Mouse (Mus musculus) natural killer cell, adult 2 months (primary cell): Measurements from ENCODE around the gene Gxylt1.
A peak's percentile ranks its signal among the peaks of the same experiment; 100 is the strongest.
"Not testable (repeated sequence)": the region's sequence is repeated elsewhere in the genome, so short reads cannot be mapped to it uniquely, and the experiment has no call there.

Experiments
- DNase-seq, 2 experiments: peaks; one replicate each; pipeline ENCODE4 v3.0.0; 2022; ENCODE audit warnings: low spot score in 2 of 2

Gene Gxylt1

DNA sequence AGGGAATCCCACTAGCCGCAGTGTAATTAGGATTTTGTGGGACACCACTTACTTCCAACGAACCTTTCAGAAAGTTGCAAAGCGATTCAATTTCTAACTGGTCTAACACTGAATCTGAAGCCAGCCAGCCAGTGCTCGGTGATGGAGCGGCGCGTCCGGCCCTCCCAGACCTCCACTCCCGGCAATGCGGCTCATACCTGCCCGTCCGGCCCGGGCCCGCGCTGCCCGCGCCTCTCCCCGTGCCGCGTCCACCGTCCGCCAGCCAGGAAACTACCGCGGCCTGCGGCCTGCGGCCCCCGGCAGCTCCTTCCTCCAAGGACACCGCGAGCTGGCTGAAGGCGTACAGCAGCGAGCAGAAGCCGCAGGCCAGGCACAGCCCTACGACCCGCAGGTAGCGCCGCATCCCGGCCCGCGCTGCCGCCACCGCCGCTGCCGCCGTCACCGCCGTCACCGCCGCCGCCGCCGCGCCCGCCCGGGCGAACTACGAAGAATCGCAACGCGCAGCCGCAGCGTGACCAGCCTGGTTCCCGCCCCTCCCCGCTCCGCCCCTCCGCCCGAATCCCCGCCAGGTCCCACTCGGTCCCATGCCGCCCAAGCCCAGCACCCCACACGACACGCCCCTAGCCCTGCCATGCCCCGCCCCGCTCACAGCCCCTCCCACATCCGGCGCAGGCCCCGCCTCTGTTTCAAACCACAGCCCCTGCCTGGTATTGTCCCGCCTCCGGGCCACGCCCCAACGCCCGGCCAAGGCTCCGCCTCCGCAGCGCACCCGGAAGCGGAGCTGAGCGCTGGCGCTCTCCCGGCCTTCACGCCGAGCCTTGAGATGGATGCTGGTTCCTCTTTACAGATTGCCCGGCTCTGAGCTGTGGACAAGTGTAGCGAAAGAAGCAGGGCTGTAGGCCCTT lies at the start of gene Gxylt1:
Gene Gxylt1, minus strand, starts transcription at position 501 of the 905 bp plus-strand sequence.
- peak; percentile 100 for DNase-seq

DNA sequence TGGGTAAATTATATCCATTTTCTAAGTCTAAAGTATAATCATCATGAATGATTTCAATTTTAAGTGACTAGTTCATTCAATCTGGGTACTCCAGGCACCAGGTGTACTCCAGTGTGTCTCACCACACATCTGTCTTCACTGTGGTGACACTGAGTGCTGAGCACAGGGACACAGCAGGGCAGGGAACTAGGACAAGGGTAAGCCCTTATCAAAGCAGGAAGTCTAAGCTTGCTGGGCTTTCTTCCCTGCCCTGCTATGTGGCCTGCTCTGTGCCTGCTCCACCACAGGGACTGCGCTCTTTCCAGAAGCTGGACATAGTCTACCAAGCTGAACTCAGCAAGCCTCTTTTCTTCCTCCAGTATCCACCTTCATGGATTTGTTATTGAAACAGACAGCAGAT lies 43.8 kb upstream of the Gxylt1 start:
- DNase-seq = no peak

DNA sequence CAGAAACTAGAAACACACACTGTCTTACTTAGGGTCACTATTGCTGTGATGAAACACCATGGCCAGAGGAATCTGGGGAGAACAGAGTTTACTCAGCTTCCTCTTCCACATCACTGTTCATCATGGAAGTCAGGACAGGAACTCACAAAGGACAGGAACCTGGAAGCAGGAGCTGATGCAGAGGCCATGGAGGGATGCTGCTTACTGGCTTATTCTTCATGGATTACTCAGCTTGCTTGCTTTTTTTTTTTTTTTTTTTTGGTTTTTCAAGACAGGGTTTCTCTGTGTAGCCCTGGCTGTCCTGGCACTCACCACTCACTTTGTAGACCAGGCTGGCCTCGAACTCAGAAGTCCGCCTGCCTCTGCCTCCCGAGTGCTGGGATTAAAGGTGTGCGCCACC lies 35.3 kb upstream of the Gxylt1 start:
- DNase-seq = not testable (repeated sequence)

DNA sequence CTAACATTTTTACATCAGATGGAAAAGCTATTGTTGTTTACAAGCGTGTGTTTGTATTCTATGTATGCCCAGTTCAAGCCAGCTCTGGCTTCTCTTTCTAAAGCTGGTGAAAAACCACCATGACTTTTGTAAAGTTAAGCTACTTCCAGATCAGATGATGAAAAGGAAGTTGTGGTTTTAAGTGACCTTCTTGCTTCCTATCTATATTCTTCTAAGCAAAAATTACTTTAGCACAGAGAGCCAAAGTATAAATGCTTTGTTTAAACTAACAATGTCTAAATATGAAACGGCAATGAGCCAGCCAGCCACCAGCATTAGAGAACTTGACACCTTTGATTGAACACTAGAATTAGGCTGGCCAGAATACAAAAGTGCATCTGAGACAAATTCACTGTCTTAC lies 23.2 kb upstream of the Gxylt1 start:
- no peak for DNase-seq

DNA sequence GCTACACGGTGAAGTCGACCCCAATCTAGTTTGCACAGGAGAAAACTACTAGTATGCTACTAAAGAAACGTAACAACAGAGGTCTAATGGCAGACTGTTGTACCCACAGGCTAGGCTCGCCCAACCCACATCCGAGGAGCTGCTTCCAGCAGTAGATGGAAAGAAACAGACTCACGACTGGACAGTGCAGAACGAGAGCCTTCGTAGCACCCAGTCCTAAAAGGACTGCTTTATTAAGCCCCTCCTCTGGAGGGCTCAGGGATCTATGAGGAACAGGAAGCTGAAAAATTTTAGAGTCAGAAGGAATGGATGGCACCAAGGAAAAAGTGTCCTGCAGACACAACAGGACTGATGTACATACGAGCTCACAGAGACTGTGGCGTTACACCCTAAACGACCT lies 19.5 kb upstream of the Gxylt1 start:
- no peak for DNase-seq

DNA sequence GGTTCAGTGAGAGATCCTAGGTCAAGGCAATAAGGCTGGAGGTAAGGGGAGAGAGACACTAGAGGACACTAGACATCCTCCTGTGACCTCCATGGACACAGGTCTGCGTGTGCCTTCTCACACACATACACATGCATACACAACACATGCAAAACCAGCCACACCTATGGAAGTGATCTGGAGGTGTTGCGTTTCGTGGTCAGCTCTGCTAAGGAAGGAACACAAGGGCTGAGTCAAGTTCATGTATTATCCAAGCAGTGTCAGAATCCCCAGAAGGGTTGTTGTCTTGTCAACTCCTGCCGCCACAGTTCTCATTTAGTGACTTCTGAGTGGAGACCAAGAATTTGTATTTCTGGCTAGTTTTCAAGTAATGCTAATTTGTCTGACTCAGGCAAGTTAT lies 13.3 kb upstream of the Gxylt1 start:
- DNase-seq = peak; percentile 54 to 70

DNA sequence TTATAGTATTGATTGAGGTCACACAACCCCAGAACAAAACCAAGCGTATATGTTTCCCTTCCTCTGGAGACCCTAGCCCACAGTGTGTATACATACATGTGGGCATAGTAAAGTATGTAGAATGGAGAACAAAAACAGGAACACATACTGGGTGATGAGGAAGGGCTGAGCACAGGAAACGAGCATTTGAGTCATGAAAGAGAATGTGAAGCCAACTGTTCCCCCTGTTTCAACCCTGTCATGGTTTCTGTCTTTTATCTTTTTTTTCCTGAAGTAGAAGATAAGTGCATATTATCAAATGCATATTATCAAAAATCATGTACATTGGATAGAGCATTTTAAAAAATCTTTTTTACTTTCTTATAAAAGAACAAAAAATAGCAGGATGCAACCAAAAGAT lies 12.6 kb upstream of the Gxylt1 start:
- DNase-seq = no peak

DNA sequence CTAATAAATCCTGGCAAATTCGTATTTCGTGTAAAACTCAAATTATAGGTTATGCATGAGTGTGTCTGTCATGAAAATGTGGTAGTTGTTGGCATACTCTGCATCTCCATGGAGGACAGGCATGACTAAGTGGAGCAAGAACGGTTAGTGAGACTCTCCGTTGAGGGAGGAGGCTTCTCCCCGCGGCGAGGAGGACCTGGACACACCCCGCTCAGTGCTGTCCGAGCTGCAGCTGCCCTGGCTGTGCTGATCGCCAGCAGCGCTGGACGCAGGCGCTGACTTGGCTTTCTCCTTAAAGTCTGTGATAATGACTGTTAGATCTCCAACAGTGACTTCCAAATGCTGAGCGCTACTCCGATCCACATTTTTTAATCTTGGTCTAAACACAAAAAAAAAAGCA lies 10.3 kb upstream of the Gxylt1 start:
- no peak for DNase-seq

DNA sequence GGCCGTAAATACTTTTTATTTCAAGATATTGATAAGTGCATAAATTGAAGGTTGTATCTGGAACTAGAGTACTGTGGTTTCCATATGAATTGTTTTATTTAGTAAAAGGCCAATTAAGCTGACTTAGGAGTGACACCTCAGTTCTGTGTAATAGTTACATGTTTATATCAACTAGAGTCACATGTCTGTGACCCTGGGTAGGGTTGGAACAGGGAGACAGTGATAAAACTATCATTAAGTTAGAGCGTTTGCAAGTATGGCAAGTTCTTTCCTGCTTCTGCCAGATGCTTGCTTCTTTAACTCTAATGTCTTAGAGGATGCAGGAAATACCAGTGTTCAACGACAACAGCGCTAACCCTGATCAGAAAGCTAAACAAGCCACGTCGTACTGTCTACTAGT lies 9.3 kb upstream of the Gxylt1 start:
- DNase-seq = no peak

DNA sequence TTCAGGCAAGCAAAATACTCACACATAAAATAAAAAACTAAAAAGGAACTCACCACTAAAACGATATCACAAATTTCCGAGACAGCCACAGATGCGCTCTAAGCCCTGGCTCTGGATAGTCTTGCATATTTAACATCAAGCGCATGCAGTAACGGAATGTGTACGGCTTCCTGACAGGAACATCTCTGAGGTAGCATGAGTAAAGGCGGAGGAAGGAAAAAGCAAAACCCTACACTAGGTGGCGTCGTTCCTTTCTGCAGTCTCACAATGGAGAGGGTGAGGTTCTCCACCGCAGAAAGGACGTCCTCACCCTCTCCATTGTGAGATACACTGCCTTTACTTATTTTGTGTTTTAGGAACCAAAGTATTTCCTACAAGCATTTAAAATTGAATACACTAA lies 8.4 kb upstream of the Gxylt1 start:
- DNase-seq = no peak

DNA sequence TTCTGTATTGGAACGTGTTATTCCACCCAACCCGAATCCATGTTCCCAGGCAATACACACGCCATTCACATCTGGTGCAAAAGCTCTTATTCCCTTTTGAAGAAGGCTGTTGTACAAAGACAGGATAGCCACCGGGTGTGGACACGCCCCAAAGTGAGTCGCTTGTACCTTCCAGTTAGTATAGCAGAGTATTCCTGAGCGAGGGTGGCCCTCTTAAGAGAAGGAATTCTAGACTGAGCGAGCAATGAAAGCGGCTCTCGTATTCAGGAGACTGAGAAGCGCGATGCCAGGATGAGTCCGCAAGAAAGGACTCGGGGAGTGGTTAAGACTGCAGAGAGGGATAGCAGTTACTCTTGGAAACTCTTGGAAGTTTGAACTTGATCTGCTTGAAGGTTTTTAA lies 1.3 kb upstream of the Gxylt1 start:
- no peak for DNase-seq

DNA sequence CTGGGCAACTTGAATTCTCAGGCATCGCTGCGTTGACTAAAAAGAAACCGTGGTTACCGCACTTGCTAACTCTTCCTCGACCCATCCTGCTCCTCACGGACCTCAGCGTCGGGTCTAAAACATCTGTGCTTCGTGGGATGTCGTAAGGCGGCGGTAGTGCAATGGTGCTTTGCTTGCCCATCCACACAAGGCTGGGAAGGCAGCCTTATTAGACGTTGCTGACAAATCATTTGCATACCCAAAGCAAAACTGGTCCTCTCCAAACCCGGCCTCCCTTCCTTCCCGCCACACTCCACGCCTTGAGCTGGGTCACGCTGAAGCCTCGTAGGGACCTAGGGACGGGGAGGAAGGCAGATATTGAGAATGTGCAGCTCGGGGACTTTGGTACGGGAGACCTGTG lies 644 bp upstream of the Gxylt1 start:
- no peak for DNase-seq

DNA sequence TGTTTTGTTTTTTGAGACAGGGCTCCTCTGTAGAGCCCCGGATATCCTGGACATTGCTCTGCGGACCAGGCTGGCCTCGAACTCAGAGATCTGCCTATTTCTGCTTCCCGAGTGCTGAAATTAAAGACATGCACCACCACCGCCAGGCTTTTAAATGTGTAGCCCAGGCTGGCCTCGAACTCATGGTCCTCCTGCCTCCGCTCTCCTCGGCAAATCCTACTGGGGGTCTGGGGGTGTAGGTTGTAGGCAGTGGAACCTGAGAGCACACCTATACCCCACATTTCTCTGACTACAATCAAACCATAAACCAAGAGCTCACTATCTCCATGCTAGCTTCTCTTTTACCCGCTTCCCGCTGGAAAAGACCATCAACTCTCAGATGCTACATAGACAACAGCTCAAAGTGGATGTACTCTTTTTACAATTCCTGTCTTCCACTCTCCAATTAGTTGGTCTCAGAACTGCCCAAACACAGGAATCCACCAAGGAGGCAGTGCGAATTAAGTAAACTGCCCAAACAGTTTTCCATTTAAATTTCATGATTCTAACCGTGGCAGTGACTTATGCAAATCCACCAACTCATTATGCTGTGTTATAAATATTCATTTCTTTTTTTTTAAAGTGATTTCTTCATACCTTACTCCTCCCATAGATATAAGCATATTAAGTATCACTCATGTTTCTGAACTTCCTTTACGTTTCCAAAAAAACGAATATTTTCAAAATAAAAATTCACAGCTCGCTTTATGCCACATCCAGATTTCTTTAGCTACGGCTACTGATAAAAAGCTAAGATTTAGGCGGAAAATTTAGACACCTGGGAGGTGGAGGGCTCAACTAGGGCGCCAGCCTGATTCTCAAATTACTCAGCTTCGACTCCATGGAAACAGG lies 946 bp downstream of the Gxylt1 start:
- DNase-seq = no peak

DNA sequence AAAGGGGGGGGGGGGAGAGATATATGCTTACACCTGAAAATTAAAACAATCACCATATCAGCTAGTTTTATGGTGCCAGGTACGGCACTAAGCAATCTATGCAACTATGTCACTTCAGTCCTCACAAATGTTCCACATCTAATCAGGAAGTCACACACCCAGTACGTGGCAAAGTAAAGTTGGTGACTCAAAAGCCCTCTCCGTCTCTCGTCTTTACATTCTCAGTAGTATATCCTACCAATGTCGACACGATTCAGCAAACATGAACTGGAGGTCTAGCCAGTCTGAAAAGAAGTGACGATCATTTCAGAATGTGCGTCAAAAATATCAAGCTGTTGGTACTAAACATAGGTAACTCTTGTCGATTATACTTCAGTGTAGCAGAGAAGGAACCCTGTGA lies 2.0 kb downstream of the Gxylt1 start:
- peak in 1 of 2 experiments; percentile 21 for DNase-seq

DNA sequence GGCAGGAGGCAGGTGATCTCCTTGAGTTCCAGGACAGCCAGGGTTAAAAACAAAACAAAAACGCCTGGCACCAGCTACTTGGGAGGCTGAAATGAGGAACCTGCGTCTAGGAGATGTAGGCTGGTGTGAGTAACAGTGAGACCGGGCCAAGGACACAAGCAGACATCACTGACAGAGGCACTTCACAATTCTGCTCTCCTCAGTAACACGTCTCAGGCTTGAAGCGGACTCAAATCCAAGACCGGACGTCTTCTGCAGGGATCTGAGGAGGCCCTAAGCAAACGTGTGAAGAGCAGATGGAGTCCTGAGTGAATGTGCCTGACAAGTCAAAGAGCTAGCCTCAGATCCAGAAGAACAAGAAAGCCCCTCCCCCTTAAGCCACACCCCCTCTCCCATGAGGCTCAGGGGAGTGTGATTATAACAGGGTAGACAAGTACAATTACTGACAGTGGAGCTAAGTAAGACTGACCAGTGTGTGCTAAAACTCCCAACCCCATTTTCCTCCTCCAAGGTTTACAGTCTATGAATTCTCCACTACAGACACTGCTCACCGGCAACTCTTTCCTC lies 4.6 kb downstream of the Gxylt1 start:
- DNase-seq = no peak

DNA sequence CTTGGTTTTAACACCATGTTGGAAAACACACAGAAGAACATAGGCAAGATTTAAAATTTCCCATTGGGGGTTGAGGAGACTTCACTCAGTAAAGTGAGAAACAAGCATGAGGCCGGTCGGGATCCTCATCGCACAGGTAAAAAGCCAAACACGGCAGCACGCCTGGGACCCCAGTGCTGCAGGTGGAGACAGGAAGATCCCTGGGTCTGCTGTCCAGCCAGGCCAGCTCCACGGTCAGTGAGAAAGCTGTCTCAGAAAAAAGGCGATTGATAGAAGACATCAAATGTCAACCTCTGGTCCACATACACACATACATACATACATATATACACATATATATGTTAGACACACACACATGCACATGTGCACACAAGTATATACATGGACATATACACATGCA lies 5.4 kb downstream of the Gxylt1 start:
- DNase-seq = no peak

DNA sequence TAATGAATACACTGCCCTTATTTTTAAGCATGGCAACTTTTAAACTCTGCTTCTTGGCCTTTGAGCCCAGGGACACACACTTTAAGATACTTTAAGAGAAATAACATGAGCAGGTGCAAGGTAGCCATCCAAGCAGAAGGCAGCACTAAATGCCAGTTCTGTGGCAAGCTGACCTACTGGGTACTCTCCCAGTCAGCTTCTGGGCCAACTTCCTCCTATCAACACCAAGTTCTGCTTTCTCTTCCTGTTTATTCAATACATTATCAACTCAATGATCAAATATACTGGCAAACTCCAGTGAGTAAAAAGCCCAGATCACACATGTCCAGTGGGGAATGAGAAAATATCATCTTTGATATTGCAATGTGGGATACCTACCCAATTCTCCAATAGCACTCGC lies 7.0 kb downstream of the Gxylt1 start:
- no peak for DNase-seq

DNA sequence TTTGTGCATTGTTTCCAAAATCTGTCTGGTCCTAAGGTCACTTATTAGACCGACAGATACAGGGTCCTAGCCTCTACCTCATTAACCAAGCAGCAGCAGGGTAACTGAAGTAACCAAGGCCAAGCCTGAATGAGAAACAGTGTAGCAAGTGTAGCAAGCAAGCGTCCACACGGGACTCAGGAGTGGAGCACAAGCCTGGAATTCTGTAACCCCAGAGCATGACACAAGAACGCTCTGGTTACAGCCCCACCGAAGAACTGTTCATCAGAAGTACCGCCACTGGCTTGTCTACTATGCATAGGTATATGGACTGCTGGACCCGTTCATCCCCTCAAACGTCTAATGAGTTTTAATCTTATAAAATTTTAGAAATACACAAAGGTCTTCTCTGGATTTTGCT lies 7.5 kb downstream of the Gxylt1 start:
- no peak for DNase-seq

DNA sequence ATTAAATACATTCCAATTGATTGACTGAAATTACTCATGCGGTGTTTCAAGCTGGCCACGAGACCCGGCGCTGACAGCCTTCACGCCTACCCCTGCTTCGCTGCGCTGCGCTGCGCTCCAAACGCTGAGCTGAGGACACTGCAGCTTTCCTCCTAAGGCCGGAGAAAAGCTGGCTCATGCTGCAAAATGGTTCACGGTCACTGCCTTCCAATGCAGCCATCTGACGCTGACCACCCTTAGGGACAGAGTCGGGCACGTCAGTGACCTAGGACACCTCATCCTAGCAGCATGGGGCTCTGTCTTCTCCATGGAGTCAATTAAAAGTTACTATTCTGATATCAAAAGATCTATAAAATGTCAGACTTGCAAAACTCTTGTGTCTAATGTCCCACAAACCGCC lies 8.6 kb downstream of the Gxylt1 start:
- DNase-seq = no peak

DNA sequence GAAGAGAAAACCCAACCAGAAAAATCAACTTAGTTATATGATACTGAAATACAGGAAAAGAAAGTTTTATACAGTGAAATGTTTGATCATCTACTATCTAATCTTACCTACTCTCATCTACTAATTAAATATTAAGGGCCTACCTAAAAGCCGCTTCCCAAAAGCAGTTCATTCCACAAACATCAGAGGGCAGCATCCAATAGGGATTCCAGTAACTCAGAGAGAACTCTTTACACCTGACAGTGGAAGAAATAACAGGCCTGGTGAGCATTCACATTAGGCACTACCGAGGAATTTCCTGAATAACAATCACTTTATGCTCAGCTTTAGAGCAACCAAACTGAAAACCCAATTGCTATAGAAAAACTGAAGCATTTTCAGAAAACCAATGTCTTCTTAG lies 9.3 kb downstream of the Gxylt1 start:
- peak; percentile 35 to 64 for DNase-seq

DNA sequence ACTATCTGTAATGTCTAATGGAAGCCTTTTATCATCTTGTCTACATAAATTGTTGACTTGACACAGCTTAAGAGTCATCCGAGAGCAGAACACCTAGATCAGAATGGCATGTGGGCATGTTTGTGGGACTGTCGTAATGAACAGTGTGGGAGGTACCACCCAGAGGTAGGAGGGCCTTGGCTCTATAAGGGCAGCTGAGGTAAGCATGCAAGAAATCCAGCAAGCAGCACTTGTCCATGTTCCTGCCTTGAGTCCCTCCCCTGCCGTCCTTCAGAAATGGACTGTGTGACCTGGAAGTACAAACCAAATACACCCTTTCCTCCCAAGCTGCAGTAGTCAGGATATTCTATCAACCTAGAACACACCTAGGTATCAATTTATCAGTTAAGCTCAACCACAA lies 9.7 kb downstream of the Gxylt1 start:
- no peak for DNase-seq

DNA sequence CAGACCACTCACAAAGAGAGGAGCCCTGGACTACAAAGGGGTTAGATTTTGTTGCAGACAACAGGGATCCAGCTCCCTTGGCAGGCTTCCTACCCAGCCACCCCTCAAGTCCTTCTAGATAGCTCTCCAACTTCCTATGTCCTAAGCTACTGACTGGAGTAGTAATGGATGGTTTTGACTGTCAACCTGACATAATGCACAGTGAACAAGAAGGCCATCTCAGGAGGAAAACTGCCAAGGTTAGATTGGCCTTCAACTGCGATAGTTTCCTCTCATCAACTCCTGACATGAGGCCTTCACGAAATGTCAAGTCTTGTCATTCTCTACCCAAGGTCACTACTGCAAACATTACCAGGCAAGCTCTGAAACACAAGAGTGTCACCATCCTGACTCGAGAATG lies 10.8 kb downstream of the Gxylt1 start:
- DNase-seq = no peak

DNA sequence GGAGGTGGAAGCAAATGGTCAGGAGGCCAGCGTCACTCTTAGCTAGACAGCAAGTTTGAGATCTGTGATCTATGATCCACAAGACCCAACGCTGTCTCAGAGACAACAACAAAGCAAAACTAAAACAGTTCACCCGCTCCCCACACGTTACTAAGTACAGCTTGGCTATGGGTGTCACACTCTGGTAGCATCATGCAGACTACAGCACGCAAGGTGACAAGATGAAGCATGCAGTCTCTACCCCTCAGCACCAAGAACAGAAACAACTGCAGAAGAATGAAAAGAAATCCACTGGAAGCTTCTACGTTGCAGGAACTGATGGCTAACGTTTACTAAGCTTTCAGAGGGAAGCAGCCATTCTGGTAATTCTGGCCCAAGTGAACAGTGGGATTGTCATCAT lies 11.4 kb downstream of the Gxylt1 start:
- DNase-seq = no peak
